Mouse (Mus musculus) spleen, adult 2 months (tissue): ENCODE results near the gene Rex2.
"Not testable (repeated sequence)": the region's sequence is repeated elsewhere in the genome, so short reads cannot be mapped to it uniquely, and the experiment has no call there.

ENCODE experiments used
- CTCF ChIP-seq: fragments of 200-500 bp; IDR thresholded peaks from 2 replicates; pipeline ENCODE4 v1.5.1; 2011; ENCODE audit warnings: mild to moderate bottlenecking, inconsistent platforms; ENCODE audit not compliant: insufficient read depth, insufficient read length, insufficient replicate concordance; ENCODE audit errors: extremely low read depth
- POLR2A ChIP-seq: fragments of 200-500 bp; IDR thresholded peaks from 2 replicates; pipeline ENCODE4 v1.6.1; 2011; ENCODE audit warnings: low read depth, low read length, inconsistent platforms

- TF ChIP-seq CTCF, POLR2A: not testable (repeated sequence)
Observed at GRCm38 (mm10) chr4:147101666-147102626, 80.3 kb downstream of the Rex2 start.
